Mouse (Mus musculus): Measurements from ENCODE around the gene Gosr2. TPM values are rescaled to one million over a fixed set of nuclear protein-coding genes. Genes with fewer than 3 reads are reported as not detected.

The Gosr2 gene
- polyA plus RNA-seq, 2 experiments = 27.6 to 39.1 TPM

- no peaks in the 10 kb centered on the region for H3K36me3 ChIP-seq (replicated peaks; ENCODE audit: control insufficient read depth, insufficient read depth, low read depth)
- no peaks in the 10 kb centered on the region for H3K4me1 ChIP-seq (replicated peaks; ENCODE audit: control insufficient read depth in 2 of 2, insufficient read depth in 2 of 2, low read length in 1 of 2)
- H3K27ac ChIP-seq = no peak overlapping the region
- no peak overlapping the region for H3K4me3 ChIP-seq (ENCODE audit: insufficient read depth in 1 of 2, low read depth in 2 of 2, low read length in 2 of 2)
- H3K27me3 ChIP-seq (ENCODE audit: control insufficient read depth, insufficient read depth, low read length) = no peaks in the 10 kb centered on the region
- TF ChIP-seq EP300 (IDR thresholded peaks at IDR 0.05; ENCODE audit: low read depth) = no peak
- no peak for TF ChIP-seq CTCF (IDR thresholded peaks at IDR 0.05; ENCODE audit: low read depth)
- no peak for ATAC-seq (ENCODE audit: insufficient read depth)
- no peak overlapping the region for H3K9ac ChIP-seq (replicated peaks)
- H3K9me3 ChIP-seq (ENCODE audit: control insufficient read depth, low read length) = no peaks in the 10 kb centered on the region
- DNase-seq (ENCODE audit: low read depth in 3 of 3, low spot score in 3 of 3) = no peak
- H3K4me2 ChIP-seq (ENCODE audit: low read depth) = no peak overlapping the region
- 57% methylated on average over 28 of the region's 28 CpGs for WGBS (ENCODE audit: insufficient replicate concordance)
Measured at GRCm38 (mm10) chr11:103711851-103712587, 14.3 kb upstream of the Gosr2 start.

GRCm38 (mm10) chr11:103709982-103710381, 12.3 kb upstream of the Gosr2 start:
- H3K9me3 ChIP-seq (ENCODE audit: control insufficient read depth, low read length) = no peaks in the 10 kb centered on the region
- H3K4me3 ChIP-seq (ENCODE audit: insufficient read depth in 1 of 2, low read depth in 2 of 2, low read length in 2 of 2) = no peak overlapping the region
- H3K27ac ChIP-seq = no peak overlapping the region
- H3K4me2 ChIP-seq (ENCODE audit: low read depth) = no peak overlapping the region
- H3K4me1 ChIP-seq (replicated peaks; ENCODE audit: control insufficient read depth in 2 of 2, insufficient read depth in 2 of 2, low read length in 1 of 2) = no peaks in the 10 kb centered on the region
- H3K36me3 ChIP-seq (replicated peaks; ENCODE audit: control insufficient read depth, insufficient read depth, low read depth) = no peaks in the 10 kb centered on the region
- ATAC-seq (ENCODE audit: insufficient read depth) (no peak), DNase-seq (ENCODE audit: low read depth in 3 of 3, low spot score in 3 of 3) (no peak)
- H3K9ac ChIP-seq (replicated peaks) = no peak overlapping the region
- 53% methylated on average over 1 of the region's 1 CpGs for WGBS (ENCODE audit: insufficient replicate concordance)
- no peaks in the 10 kb centered on the region for H3K27me3 ChIP-seq (ENCODE audit: control insufficient read depth, insufficient read depth, low read length)
- TF ChIP-seq CTCF (IDR thresholded peaks at IDR 0.05; ENCODE audit: low read depth) = no peak
- no peak for TF ChIP-seq EP300 (IDR thresholded peaks at IDR 0.05; ENCODE audit: low read depth)

- H3K36me3 ChIP-seq (replicated peaks; ENCODE audit: control insufficient read depth, insufficient read depth, low read depth) = no peaks in the 10 kb centered on the region
- no peak overlapping the region for H3K9ac ChIP-seq (replicated peaks)
- no peaks in the 10 kb centered on the region for H3K9me3 ChIP-seq (ENCODE audit: control insufficient read depth, low read length)
- no peak overlapping the region for H3K4me2 ChIP-seq (ENCODE audit: low read depth)
- H3K4me3 ChIP-seq (ENCODE audit: insufficient read depth in 1 of 2, low read depth in 2 of 2, low read length in 2 of 2) = no peak overlapping the region
- 25% methylated on average over 8 of the region's 8 CpGs for WGBS (ENCODE audit: insufficient replicate concordance)
- H3K27ac ChIP-seq = no peak overlapping the region
- H3K4me1 ChIP-seq (replicated peaks; ENCODE audit: control insufficient read depth in 2 of 2, insufficient read depth in 2 of 2, low read length in 1 of 2) = no peaks in the 10 kb centered on the region
- DNase-seq (ENCODE audit: low read depth in 3 of 3, low spot score in 3 of 3) (no peak), ATAC-seq (ENCODE audit: insufficient read depth) (0 out of 2 replicates have a peak, but pooled peaks have one; percentile 28)
- no peaks in the 10 kb centered on the region for H3K27me3 ChIP-seq (ENCODE audit: control insufficient read depth, insufficient read depth, low read length)
- no peak for TF ChIP-seq CTCF (IDR thresholded peaks at IDR 0.05; ENCODE audit: low read depth)
- TF ChIP-seq EP300 (IDR thresholded peaks at IDR 0.05; ENCODE audit: low read depth) = no peak
Measured at GRCm38 (mm10) chr11:103707005-103707404, 9.3 kb upstream of the Gosr2 start.

GRCm38 (mm10) chr11:103698226-103698625, 528 bp upstream of the Gosr2 start:
- DNase-seq (ENCODE audit: low read depth in 3 of 3, low spot score in 3 of 3) = no peak
- TF ChIP-seq EP300 (IDR thresholded peaks at IDR 0.05; ENCODE audit: low read depth) (no peak), CTCF (IDR thresholded peaks at IDR 0.05; ENCODE audit: low read depth) (no peak)
- H3K4me1 ChIP-seq (replicated peaks; ENCODE audit: control insufficient read depth in 2 of 2, insufficient read depth in 2 of 2, low read length in 1 of 2) = peaks cover 3 to 11% of the 10 kb centered on the region in 2 experiments
- H3K9me3 ChIP-seq (ENCODE audit: control insufficient read depth, low read length) = no peaks in the 10 kb centered on the region
- no peaks in the 10 kb centered on the region for H3K36me3 ChIP-seq (replicated peaks; ENCODE audit: control insufficient read depth, insufficient read depth, low read depth)
- no peaks in the 10 kb centered on the region for H3K27me3 ChIP-seq (ENCODE audit: control insufficient read depth, insufficient read depth, low read length)
- 72% methylated on average over 2 of the region's 2 CpGs for WGBS (ENCODE audit: insufficient replicate concordance)
- H3K27ac ChIP-seq = peak overlapping the region; percentile 63
- peak overlapping the region; percentile 73 for H3K4me2 ChIP-seq (ENCODE audit: low read depth)
- peak overlapping the region; percentile 80 for H3K9ac ChIP-seq (replicated peaks)
- no peak for ATAC-seq (ENCODE audit: insufficient read depth)
- H3K4me3 ChIP-seq (ENCODE audit: insufficient read depth in 1 of 2, low read depth in 2 of 2, low read length in 2 of 2) = peak overlapping the region; percentile 82 to 84

GRCm38 (mm10) chr11:103696851-103697564, 690 bp downstream of the Gosr2 start:
- 1% methylated on average over 18 of the region's 18 CpGs for WGBS (ENCODE audit: insufficient replicate concordance)
- Histone ChIP-seq H3K36me3 (replicated peaks; ENCODE audit: control insufficient read depth, insufficient read depth, low read depth) (no peaks in the 10 kb centered on the region), H3K27ac (peak overlapping the region; percentile 63), H3K9me3 (ENCODE audit: control insufficient read depth, low read length) (no peaks in the 10 kb centered on the region), H3K4me3 (ENCODE audit: insufficient read depth in 1 of 2, low read depth in 2 of 2, low read length in 2 of 2) (peak overlapping the region; percentile 82 to 84), H3K4me1 (replicated peaks; ENCODE audit: control insufficient read depth in 2 of 2, insufficient read depth in 2 of 2, low read length in 1 of 2) (peaks cover 3 to 11% of the 10 kb centered on the region in 2 experiments), H3K27me3 (ENCODE audit: control insufficient read depth, insufficient read depth, low read length) (no peaks in the 10 kb centered on the region), H3K9ac (replicated peaks) (peak overlapping the region; percentile 80), H3K4me2 (ENCODE audit: low read depth) (peak overlapping the region; percentile 73)
- no peak for DNase-seq (ENCODE audit: low read depth in 3 of 3, low spot score in 3 of 3)
- no peak for TF ChIP-seq EP300 (IDR thresholded peaks at IDR 0.05; ENCODE audit: low read depth)
- TF ChIP-seq CTCF (IDR thresholded peaks at IDR 0.05; ENCODE audit: low read depth) = peak; percentile 30; the same call in 1 of the 2 replicates
- peak; percentile 58 for ATAC-seq (ENCODE audit: insufficient read depth)

Measured in liver, embryonic 14.5 days (tissue).